Mouse (Mus musculus): ENCODE data around the gene Snx12. TPM values are rescaled to one million over a fixed set of nuclear protein-coding genes. Genes with fewer than 3 reads are reported as not detected.

Snx12 gene
- total RNA-seq (2021) = 41.6 and 44.9 TPM in 2 replicates
- long read RNA-seq, experiment 1, transcript Snx12-204 (6 exons, 1,114 nt) = minor isoform, 5 of 28 reads
- long read RNA-seq, experiment 1, transcript Snx12-201 (5 exons, 1,002 nt) = major isoform, 10 of 28 reads
- long read RNA-seq, experiment 1, partial matches to known transcripts = 3 of 28 reads
- long read RNA-seq, experiment 1, other reads (novel, unspliced or antisense) = 9 of 28 reads
- long read RNA-seq, experiment 2, transcript Snx12-201 (5 exons, 1,002 nt) = major isoform, 7 of 25 reads
- long read RNA-seq, experiment 2, partial matches to known transcripts = 6 of 25 reads
- long read RNA-seq, experiment 2, other reads (novel, unspliced or antisense) = 6 of 25 reads

DNA sequence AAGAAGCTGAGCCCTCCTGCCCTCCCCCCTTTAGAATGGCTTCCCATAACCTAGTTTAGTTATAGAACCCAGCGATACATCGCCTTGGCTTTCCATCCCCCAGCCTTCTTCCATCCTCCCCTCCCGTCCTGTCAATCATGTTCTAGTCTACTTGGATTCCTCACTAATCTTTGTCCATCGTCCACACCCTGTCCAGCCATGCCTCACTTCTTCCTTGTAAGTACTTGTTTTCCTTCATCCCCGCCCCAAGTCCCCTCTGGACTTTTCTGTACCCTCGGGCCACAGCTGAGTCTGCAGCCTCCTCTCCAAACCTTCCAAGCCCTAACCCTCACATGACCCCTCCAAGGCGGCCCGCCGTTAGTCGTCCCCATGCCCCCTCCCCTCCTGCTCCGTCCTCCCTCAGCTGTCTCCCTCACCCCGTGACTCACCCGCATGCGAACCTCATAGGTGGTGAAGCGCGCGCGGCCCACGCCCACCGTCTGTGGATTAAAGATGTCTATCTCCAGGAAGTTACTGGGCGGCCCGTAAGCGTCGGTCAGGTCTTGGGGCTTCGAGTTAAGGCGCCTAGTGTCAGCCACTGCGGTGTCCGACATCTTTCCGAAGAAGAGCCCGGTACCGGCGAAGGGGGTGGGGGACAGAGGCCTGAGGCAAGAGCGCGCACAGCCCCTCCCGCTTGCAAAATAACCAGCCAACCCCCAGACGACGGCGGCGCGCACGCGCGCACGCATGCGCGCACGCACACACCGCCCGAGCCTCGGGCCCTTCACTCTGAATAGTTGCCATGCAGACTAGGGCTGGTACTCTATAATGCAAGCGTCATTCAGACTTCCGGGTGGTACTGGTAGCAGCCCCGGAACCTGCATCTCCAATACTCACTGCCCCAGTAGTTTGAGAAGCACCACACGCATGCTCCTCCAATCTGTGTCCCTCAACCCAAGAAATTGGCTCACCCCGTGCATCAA, at the start of gene Snx12:
Snx12 (minus strand) TSS at position 730 of the 962 bp plus-strand sequence.
- DNase-seq = peak; percentile 88

DNA sequence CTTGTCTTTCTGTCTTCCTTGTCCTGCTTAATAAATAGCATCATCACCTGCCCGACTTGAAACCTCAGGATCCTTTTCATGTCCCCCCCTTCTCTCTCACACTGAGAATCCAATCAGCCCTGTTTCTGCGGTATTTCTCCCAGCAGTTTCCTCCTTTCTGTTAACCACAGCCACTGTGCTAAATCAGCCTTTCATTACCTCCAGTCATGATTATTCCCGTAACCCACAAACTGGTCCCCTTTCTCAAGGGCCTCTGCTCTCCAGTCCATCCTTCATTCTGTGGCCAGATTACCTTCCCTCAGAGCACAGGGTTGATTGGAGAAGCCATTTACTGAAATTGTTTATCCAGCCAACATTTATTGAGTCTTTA, 46.4 kb upstream of the Snx12 start, which contains the start of gene Gm20489:
Gm20489 (minus strand) TSS at position 269 of the 370 bp plus-strand sequence.
- DNase-seq = no peak

DNA sequence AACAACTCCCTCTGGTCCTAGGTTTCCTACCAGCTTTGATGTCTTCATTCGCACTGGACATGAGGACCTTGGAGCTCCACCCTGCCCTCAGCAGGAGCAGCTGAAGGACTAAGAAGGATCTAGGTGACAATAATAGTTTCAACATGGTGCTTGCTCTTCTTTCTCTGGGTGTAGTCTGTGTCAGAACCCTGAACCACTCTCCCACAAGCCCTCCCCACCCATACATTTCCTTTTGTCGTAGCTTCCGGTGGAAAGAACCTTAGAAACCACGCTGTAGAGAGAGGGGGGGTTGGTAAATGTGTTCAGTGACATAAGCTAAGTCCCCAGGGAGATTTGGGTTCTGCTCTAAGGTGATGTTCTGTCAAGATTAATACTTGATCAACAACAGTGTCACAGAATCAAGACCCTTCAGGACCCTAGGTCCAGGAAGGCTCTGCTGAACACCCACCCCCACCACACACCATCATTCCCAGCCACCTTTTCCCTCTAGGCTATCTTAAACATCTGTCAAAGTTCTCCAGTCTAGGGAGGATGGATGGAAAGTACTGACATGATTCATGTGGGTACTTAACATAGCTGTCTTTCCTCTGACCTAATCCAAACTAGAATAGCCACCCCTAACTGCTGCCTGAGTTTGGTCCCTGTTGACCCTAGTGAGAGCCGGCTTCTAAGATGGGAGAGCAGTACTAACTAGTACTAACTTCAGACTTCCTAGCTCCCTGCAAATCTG, 45.8 kb upstream of the Snx12 start, which contains the start of gene Il2rg:
Il2rg (minus strand) TSS at position 231 of the 730 bp plus-strand sequence.
- DNase-seq = peak; percentile 7

DNA sequence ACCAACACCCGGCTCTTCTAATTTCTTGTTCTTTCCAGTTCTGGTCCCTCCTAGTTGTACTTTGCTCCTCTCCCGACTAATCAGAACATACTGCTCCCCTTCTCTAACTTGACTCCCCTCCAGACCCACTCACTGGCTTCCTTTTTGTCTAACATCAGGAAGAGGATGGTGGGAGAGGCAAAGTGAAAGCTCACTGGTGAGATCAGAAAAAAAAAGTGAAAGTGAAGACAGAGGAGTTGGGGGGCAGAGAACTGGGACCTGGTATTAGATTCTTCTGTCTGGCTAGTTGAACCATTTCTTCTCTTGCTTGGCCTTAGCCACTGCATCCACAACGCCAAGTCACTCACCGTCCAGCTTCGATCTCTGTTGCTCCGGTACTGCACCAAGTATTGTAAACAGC, 44.3 kb upstream of the Snx12 start:
- DNase-seq = no peak

DNA sequence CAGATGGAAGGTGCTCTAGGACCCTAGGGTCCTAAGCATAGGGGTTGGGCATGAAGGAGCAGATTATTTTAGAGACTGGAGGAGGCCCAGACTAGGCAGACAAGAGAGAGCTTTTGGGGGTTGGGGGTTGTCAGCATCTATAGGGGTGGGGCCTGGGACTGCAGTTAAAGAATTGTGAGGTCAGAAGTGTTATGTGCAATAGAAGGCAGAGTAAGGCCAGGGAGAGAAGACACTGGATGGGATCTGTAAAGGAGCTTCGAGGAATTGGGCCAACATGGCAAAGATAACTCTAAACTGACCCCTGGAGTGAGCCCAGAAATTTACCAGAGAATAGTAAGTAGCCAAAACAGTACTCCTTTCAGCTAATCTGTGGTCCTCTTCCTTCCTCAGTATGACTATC, 41.5 kb upstream of the Snx12 start, which contains the start of gene Gm614:
Gm614 (minus strand) TSS at position 101 of the 400 bp plus-strand sequence.
- DNase-seq = no peak

DNA sequence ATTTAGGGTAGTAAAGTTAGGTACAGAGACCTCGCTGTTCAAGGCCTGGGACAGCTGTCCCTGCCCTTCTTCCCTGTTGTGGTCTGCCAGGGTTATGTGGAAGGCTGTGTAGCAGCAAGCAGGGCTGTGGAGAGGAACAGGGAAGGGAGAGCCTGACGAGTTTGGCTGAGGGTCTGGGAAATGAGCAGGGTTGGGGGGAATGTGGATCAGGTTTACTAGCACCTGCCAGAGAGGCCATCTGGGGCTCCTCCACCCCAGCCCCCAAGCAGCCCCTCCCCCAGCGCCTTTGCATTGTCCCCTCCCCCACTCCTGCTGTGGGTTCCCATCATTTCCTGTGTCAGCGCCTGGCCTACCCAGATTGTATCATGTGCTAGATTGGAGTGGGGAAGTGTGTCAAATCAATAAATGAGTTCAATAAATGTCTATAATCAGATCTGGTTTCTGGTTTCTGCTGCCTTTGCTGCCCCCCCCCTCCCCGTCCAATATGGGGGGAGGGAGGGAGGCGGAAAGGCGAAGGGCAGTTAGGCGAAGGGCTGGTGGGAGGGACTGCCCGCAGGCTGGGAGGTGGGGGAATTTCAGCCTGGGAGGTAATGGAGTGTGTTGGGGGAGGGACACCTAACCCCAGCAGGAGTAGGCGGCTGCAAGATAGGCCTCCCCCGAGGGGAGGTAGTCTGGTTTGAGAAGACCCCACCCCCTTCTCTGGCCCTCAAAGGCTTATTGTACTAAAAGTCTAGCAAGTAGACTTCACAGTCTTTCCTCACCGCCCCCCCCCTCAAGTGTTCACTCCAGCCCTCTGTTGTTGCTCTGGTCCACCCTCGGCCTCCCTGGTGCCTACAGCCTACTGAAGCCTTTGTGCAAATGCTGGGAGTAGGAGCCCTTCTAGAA, 38.3 kb upstream of the Snx12 start:
- DNase-seq = no peak

- DNase-seq = peak; percentile 43
Observed at GRCm38 (mm10) chrX:101256603-101257002, 34.2 kb upstream of the Snx12 start.

- DNase-seq = peak; percentile 23
Observed at GRCm38 (mm10) chrX:101254740-101255139, 32.4 kb upstream of the Snx12 start.

- peak; percentile 91 for DNase-seq
Observed at GRCm38 (mm10) chrX:101253952-101254729, 31.8 kb upstream of the Snx12 start, which contains the start of gene Foxo4. Foxo4 (plus strand) TSS chrX:101254528.

GRCm38 (mm10) chrX:101245011-101245410, 22.6 kb upstream of the Snx12 start:
- no peak for DNase-seq

GRCm38 (mm10) chrX:101222796-101223162, 416 bp upstream of the Snx12 start:
- DNase-seq = no peak

DNA sequence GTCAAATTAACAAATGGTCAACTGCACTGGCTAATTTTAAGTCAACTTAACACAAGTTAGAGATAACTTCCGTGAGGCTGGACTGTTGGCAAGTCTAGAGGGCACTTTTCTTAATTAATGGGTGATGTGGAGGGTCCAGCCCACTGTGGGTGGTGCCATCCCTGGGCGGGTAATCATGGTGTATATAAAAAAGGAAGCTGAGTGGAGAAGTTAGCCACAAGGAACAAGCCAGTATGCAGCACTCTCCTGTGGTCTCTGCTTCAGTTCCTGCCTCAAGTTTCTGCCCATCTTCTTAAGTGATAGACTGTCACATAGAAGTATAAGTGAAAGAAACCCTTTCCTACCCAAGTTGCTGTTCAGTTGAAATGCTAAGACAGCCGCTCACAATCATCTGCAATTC, 33.1 kb downstream of the Snx12 start:
- DNase-seq = no peak

DNA sequence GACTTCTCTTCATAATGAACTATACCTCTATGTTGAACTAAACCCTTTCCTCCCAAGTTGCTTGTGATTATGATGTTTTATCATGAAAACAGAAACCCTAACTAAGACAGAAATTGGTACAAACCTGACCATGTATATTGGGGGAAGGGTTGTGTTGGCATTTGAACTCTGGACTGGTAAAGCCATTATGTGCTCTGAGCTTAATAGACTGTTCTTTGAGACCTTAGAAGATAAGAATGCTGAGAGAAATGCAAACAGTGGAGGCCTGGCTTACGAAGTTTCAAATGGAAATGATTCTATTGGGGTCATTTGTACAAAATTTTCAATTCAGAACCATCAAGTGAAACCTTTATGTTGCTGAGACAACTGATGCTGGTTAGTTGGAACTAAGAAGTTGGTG, 34.7 kb downstream of the Snx12 start:
- DNase-seq = no peak

- DNase-seq = no peak
Observed at GRCm38 (mm10) chrX:101173388-101173787, 49.0 kb downstream of the Snx12 start.

- DNase-seq = no peak
Observed at GRCm38 (mm10) chrX:101168425-101168824, 53.9 kb downstream of the Snx12 start.

GRCm38 (mm10) chrX:101163739-101164138, 58.6 kb downstream of the Snx12 start:
- DNase-seq = no peak

DNA sequence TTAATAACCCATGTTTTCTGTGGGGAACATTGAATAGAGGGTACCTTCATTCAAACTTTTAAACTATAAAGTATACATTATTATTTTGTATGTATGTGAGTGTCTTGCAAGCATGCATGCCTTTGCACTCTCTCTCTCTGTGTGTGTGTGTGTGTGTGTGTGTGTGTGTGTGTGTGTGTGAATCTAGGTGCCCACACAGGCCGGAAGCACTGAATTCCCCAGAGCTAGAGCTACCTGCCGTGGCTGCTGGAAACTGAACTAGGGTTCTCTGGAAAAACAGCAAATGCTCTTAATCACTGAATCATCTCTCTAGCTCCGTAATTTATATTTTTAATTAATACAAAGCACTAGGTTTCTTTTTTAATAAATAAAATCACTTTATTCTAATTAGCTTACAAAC, 59.1 kb downstream of the Snx12 start:
- DNase-seq = no peak

- DNase-seq = peak; percentile 14
Observed at GRCm38 (mm10) chrX:101162532-101162931, 59.8 kb downstream of the Snx12 start.

- DNase-seq = no peak
Observed at GRCm38 (mm10) chrX:101157488-101157887, 64.9 kb downstream of the Snx12 start.

- no peak for DNase-seq
Observed at GRCm38 (mm10) chrX:101156369-101156768, 66.0 kb downstream of the Snx12 start.

All from adrenal gland, postnatal 14 days (tissue).